Mouse (Mus musculus): ENCODE measurements at regions not wholly inside any gene's neighbourhood (a gene's known extent, or its start where the extent isn't known, plus 50 kb on each side); places are given as distances from the start of the nearest gene placed in this dataset.

DNA sequence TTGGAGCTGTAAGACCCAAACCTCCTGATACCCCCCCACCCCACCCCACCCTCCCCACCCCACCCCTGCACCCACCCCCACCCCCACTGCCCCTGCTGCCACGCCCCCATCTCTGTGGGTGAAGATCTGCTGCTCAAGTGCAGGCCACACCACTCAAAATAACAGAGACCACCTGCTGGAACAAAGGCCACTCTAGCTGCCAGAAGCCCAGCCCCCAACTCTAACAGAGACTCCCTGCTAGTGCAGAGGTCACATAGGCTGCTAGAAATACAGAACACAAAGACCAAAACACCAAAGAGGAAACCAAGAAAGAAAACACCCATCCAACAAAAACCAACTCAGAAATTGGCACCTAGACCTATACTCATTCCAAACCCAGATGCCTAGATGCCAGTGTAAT lies 58.9 kb downstream of the Olfr267 start:
- Histone ChIP-seq H3K4me3 (no peak overlapping the region), H3K27ac (no peak overlapping the region)
- intact Hi-C loops (cut with DNase I): no loop called here
- no peak for TF ChIP-seq CTCF (IDR thresholded peaks at IDR 0.05)
- no peak for DNase-seq (ENCODE audit: extremely low spot score in 1 of 2, low spot score in 2 of 2)

DNA sequence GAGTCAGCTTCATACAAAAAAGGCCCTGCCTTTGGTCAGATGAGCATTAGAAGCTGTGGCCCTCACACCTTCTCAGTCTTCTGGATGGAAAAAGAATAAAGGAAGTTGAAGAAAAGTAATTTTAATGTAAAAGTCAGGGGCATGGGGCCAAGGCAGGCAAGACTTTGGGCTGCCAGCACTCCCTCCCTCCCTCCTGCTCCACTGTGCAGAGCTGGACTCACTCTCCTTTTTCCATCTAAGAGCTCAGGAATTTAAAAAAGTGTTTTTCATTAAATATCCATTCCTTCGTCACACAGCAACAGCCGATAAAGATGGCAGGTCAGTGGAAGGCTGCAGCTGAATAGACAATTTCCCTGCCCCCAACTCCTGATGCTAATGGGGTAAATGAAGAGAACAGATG lies 61.1 kb downstream of the Olfr267 start:
- Histone ChIP-seq H3K4me3 (no peak overlapping the region), H3K27ac (no peak overlapping the region)
- intact Hi-C loops (cut with DNase I): no loop called here
- no peak for DNase-seq (ENCODE audit: extremely low spot score in 1 of 2, low spot score in 2 of 2)
- no peak for TF ChIP-seq CTCF (IDR thresholded peaks at IDR 0.05)

DNA sequence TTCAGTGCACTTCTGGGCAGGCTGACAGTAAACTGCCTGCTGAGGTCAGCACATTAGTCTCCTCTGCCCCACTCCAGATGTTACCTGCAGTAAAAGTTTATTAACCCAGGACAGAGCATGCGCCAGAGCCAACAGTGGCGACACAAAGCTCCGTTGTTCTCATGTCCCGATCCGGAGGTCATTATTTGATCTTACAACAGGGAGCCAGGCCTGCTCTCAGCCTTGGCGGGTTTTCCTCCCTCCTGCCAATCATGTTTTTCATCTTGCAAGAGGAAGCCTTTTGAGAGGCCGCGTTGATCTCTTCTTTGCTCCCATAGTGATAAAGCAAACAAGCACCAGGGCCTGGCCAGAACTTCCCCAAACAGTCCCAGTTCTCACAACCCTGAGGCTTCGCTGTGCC lies 64.7 kb downstream of the Olfr267 start:
- DNase-seq (ENCODE audit: extremely low spot score in 1 of 2, low spot score in 2 of 2): peak in 1 of 2 experiments; percentile 11

DNA sequence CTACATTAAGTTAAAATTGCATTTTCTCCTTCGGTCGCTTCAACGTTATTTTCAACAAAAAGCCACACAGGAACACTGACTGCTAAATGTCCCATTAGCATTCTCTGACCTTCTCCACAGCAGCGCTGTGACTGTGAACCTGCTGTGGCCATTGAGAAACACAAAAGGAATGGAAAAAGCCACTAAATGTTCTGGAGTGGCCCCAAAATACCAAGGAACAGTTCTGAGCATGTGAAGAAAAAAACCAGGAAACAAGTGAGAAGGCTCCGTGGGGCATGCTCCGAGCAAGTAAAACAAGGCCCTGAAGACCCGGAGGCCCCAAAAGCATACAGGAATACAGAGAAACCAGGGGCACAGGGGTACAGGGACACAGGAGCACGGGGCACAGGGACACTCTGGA lies 66.8 kb downstream of the Olfr267 start:
- no peak for DNase-seq (ENCODE audit: extremely low spot score in 1 of 2, low spot score in 2 of 2)
- no peak for TF ChIP-seq CTCF (IDR thresholded peaks at IDR 0.05)
- Histone ChIP-seq H3K27ac (no peak overlapping the region), H3K4me3 (no peak overlapping the region)
- intact Hi-C loops (cut with DNase I): no loop called here

More for the DNA sequence above, 64.7 kb downstream of the Olfr267 start:
- Histone ChIP-seq H3K27ac (no peak overlapping the region), H3K4me3 (no peak overlapping the region)
- intact Hi-C loops (cut with DNase I): no loop called here
- TF ChIP-seq CTCF (IDR thresholded peaks at IDR 0.05): no peak

DNA sequence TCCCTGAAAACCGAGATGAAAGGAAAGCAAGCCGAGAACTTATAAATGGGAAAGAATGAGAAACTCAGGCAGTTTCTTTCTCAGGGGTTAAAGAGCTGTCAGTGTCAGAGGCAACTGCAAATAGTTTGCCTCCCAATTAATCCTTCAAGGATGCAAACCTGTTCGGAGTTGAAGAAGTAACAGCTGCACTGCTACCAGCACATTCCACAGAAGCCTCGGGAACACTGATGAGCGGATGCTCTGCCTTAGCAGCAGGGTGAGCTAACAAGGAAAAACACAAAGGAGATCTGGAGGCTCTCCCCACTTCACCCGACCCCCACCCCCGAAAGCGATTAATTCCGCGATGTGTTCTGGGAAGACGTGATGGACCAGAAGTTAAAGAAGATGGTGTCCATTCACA lies 71.1 kb downstream of the Olfr267 start:
- DNase-seq (ENCODE audit: extremely low spot score in 1 of 2, low spot score in 2 of 2): no peak
- intact Hi-C loops (cut with DNase I): no loop called here
- Histone ChIP-seq H3K27ac (no peak overlapping the region), H3K4me3 (no peak overlapping the region)
- no peak for TF ChIP-seq CTCF (IDR thresholded peaks at IDR 0.05)

DNA sequence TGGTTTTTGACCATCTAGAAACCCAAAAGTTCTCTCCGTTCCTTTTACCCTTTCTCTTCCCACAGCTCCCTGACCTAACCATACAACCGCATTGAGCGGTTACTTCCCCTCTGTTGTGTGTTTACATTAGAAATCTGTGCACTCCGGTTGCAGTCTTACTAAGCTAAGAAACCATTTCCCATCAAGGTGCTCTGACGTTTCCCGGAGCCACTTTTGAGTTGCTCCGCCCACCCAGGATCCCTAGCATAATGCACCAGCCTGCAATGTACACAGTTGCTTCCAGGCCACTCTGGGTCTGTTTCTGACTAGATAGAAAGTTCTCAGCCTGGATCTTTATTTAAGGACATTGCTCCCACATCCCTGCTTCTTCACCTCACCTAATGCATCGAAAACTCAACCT lies 71.7 kb downstream of the Olfr267 start:
- no peak for DNase-seq (ENCODE audit: extremely low spot score in 1 of 2, low spot score in 2 of 2)
- no peak for TF ChIP-seq CTCF (IDR thresholded peaks at IDR 0.05)
- H3K4me3 ChIP-seq: no peak overlapping the region
- no peak overlapping the region for H3K27ac ChIP-seq
- intact Hi-C loops (cut with DNase I): no loop called here

DNA sequence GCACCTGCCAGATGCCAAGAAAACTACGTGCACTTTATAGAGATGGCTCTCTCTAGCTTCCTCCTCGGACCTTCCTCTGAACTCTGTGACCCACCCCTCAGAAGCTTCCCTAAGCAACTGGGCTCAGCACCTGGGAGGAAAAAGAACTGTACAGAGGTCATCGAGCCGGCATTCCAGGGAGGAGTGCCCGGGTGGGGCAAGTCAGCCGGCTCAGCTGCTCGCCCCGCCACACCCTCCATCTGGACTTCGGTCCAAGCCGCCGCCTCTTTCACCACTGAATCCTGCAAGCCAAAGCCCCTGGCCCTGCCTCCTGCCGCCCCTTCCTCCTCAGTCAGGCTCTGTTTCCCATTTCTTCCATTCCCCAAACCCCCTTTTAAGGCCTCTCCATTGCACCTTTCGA lies 73.3 kb downstream of the Olfr267 start:
- Histone ChIP-seq H3K4me3 (no peak overlapping the region), H3K27ac (no peak overlapping the region)
- intact Hi-C loops (cut with DNase I): no loop called here
- no peak for TF ChIP-seq CTCF (IDR thresholded peaks at IDR 0.05)
- DNase-seq (ENCODE audit: extremely low spot score in 1 of 2, low spot score in 2 of 2): no peak

DNA sequence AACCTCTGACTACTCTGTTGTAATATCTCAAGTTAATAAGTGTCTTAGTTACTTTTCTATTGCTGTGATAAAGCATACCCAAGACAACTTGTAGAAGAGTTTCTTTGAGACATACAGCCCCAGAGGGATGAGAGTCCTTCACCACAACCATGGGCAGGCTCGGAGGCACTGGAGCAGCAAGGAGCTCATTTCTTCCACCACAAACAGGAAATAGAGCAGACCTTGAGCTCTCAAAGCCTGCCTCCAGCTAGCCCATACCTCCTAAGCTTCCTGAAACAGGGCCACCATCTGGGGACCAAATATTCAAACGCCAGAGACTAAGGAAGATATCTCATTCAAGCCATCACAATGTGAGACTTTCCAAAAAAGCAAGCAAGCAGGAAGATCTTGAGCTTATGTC lies 74.6 kb downstream of the Olfr267 start:
- DNase-seq (ENCODE audit: extremely low spot score in 1 of 2, low spot score in 2 of 2): no peak
- Histone ChIP-seq H3K27ac (no peak overlapping the region), H3K4me3 (no peak overlapping the region)
- no peak for TF ChIP-seq CTCF (IDR thresholded peaks at IDR 0.05)
- intact Hi-C loops (cut with DNase I): no loop called here

DNA sequence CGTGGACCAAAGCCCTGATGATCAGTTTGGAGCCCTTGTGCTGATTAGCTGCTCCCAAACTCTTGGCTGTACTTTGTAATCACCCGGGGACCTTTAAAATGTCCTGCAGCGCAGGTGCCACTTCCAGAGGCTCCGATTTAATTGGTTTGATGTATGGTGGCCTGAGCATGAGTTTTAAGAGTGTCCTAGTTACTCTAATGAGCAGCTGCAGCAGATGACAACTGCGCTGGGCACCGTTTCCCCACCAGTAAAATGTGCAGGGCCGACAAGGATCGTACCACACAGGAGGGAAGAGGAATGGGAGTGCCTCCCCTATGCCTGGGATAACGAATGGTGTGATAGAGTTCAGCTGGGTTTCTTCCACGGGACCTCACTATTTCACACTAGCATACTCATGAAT lies 75.3 kb downstream of the Olfr267 start:
- no peak for TF ChIP-seq CTCF (IDR thresholded peaks at IDR 0.05)
- intact Hi-C loops (cut with DNase I): no loop called here

DNA sequence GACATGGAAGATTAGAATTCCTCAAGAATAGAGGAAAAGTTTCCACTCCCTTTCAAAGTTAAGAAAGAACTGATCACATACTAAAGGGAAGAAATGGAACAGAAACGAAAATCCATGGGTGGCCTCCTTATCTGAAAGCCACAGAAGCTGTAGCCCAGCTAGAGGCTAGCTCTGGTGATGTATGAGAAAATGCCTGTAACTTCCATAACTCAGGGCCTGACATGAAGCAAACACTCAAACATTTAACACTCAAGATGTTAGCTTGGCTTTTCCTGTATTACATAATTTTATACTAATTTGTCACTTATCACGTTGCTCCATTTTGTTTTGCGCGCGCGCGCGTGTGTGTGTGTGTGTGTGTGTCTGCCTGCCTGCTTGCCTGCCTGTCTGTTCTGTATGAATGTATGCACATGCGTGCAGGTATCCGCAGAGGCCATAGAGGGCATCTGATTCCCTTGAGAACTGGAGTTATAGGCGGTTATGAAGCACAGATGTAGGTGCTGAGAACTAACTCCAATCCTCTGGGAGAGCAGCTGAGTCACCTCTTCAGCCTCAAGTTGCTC lies 88.2 kb downstream of the Olfr267 start:
- intact Hi-C loops (cut with DNase I): no loop called here
- DNase-seq (ENCODE audit: extremely low spot score in 1 of 2, low spot score in 2 of 2): no peak
- no peak overlapping the region for H3K4me3 ChIP-seq
- H3K27ac ChIP-seq: no peak overlapping the region
- no peak for TF ChIP-seq CTCF (IDR thresholded peaks at IDR 0.05)

More for the DNA sequence above, 75.3 kb downstream of the Olfr267 start:
- Histone ChIP-seq H3K27ac (no peak overlapping the region), H3K4me3 (no peak overlapping the region)
- no peak for DNase-seq (ENCODE audit: extremely low spot score in 1 of 2, low spot score in 2 of 2)

DNA sequence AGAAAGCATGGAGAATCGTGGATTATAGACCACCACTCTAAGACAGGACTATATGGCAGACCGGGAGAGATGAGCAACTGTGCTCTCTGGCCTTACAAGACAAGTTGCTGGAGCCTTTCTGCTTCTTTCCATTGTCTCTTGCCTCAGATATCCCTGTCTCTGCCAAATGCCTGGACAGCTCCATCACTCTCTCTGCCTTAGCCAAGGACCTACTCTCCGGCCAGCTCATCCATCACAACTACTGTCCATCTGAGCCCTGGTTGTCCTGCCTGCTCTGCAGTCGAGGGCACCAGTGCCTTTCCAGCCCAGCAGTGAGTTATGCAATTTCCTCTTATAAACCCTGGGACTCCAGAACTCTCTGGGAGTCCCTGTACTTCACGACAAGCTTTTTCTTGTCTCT lies 88.7 kb downstream of the Olfr267 start:
- no peak for DNase-seq (ENCODE audit: extremely low spot score in 1 of 2, low spot score in 2 of 2)

DNA sequence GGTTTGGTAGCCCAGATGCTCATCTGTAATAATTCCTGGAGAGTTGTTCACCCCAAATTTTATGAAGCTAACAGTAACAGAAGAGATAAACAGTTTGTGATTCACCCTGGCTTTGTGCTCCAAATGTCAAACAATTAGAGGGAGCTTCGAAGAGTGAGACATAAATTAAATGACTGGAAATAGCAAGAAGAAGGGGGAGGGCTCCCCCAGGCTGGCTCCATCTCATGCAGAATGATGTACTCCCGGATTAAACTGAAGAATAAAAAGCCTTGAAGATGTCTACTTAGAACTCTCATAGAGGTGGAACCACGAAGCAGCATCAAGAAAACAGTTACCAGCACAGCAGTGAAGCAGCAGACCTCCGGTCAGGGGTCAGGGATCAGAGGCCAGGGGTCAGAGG lies 90.8 kb downstream of the Olfr267 start:
- no peak for DNase-seq (ENCODE audit: extremely low spot score in 1 of 2, low spot score in 2 of 2)
- Histone ChIP-seq H3K27ac (no peak overlapping the region), H3K4me3 (no peak overlapping the region)
- TF ChIP-seq CTCF (IDR thresholded peaks at IDR 0.05): no peak
- intact Hi-C loops (cut with DNase I): no loop called here

More for the DNA sequence above, 88.7 kb downstream of the Olfr267 start:
- Histone ChIP-seq H3K27ac (no peak overlapping the region), H3K4me3 (no peak overlapping the region)
- intact Hi-C loops (cut with DNase I): no loop called here
- TF ChIP-seq CTCF (IDR thresholded peaks at IDR 0.05): no peak

DNA sequence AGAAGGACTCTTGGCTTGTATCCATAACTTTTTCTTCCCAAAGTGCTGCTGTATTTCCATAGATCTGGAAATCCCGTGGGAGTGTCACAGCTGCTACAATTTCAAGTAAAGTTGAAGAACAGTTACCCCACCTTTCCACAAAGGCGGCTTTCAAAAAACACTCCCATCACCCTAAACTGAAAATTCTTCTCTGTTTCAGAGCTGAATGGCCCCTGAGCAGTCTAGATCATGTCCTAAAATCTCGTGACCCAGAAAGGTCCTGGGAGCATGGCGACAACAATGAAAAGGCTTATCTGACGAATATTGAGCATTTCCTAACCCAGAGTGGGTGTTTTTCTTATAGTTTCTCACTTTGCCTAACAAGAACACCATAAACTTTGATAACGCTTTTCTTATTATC lies 92.2 kb downstream of the Olfr267 start:
- intact Hi-C loops (cut with DNase I): no loop called here
- no peak overlapping the region for H3K4me3 ChIP-seq
- TF ChIP-seq CTCF (IDR thresholded peaks at IDR 0.05): no peak
- H3K27ac ChIP-seq: no peak overlapping the region
- no peak for DNase-seq (ENCODE audit: extremely low spot score in 1 of 2, low spot score in 2 of 2)
